Mouse (Mus musculus): ENCODE data around the gene Apol11a.
"Not testable (repeated sequence)": the region's sequence is repeated elsewhere in the genome, so short reads cannot be mapped to it uniquely, and the experiment has no call there.

Gene Apol11a

GRCm38 (mm10) chr15:77507966-77508365 lies at the start of gene Apol11a:
Gene Apol11a (plus strand): TSS chr15:77508271.
- not testable (repeated sequence) for DNase-seq

- not testable (repeated sequence) for DNase-seq
Measured at GRCm38 (mm10) chr15:77474699-77475390, 33.2 kb upstream of the Apol11a start.

DNA sequence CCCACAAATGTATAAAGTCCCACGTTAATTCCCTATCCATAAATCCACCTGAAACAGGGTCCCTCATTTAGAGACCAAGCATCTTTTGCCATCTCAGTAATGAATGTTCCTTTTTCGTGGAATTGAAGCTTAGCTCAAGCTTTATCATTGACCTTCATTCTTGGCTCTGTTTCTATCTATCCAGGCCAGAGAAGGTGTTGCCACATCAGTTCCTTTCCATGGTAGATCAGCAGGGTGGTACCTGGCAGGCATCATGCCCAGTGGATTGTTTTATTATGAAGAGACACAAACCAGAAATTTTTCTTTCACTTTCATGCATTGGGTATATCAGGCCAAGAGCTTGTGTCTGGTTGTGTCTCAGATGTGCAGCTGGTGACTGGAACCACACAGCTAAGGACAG lies 31.4 kb upstream of the Apol11a start, which contains the start of gene Apol10a:
TSS of gene Apol10a (plus strand) at position 355 of the 400 bp plus-strand sequence.
- not testable (repeated sequence) for DNase-seq

DNA sequence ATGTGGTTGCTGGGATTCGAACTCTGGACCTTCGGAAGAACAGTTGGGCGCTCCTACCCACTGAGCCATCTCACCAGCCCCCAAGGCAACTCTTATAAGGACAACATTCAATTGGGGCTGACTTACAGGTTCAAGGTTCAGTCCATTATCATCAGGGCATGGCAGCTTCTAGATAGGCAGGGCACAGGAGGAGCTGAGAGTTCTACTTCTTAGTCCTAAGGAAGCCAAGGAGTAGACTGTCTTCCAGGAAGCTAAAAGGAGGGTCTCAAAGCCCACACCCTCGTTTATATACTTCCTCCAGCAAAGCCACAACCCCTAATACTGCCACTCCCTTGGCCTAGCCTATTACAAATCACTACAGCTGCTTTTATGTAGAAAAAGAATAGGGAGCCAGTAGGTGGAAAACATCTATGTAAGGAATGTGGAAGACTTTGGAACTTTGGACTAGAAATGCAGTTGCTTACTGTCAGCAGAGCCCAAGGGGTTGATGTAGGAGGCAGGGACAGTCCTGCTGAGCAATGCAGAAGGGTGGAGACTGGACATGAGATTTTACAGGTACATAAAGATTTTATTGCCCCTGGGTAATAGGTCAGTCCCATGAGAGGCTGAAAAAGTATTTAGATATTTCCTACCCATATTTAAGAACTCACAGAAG lies 25.8 kb upstream of the Apol11a start:
- peak; percentile 15 for DNase-seq

DNA sequence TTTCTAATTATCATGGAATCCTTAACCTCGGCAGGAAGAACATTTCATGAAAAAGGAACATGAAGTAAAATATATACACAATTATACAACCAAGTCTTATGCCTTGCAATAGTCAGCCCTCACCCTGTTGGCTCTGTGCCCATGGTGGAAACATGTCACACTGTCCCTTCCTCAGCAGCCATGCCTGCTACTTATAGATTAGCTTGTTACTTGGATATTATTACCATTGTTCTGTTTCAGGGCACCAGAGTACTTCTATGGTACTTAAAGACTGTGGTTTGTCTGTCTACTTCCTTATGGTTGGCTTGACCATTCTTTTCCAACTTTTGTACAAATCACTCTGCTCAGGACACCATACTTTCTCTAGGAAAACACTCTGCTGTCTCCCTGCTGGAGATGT lies 14.9 kb upstream of the Apol11a start:
- DNase-seq, result not testable (repeated sequence)

- not testable (repeated sequence) for DNase-seq
Measured at GRCm38 (mm10) chr15:77494694-77495093, 13.4 kb upstream of the Apol11a start.

GRCm38 (mm10) chr15:77520596-77520995 lies 12.5 kb downstream of the Apol11a start:
- DNase-seq, result not testable (repeated sequence)

- peak; percentile 75 for DNase-seq
Measured at GRCm38 (mm10) chr15:77523186-77523843, 15.2 kb downstream of the Apol11a start.

DNA sequence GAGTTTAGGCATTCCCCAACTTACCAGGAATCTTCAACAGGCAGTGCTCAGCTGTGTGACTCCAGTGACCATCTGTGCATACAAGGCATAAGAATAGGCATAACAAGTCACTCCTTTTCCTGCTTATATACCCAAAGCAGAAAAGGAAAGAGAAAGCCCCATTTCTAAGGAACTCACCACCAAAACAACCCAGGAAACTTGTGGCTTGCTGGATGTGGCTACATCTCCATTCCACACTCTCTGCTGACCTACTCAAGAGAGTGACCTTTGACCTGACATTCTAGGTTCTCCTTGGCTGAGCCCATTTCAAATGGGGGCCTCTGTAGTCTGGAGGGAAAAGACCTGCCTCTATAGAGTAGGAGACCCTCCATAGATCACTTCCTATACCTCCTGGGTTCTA lies 25.1 kb downstream of the Apol11a start, which contains the start of gene Apol7c:
TSS of gene Apol7c (minus strand) at position 101 of the 400 bp plus-strand sequence.
- no peak for DNase-seq

DNA sequence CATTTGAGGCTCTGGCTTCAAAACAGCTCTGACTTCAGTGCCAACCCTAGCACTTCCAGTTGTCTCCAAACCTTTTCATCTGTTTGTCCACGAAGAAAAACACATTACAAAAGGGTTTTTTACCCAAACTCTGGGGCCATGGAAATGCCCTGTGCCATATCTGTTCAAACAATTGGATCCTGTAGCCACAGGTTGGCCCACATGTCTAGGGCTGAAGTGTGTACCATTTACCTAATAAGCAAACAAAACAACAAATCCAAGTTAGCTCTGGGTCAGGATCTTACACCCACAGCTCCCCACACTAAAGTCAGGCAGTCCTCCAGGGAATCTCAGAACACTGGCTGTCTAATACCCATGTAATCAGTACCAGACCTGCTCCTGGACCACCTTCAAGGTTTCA lies 31.1 kb downstream of the Apol11a start:
- not testable (repeated sequence) for DNase-seq

DNA sequence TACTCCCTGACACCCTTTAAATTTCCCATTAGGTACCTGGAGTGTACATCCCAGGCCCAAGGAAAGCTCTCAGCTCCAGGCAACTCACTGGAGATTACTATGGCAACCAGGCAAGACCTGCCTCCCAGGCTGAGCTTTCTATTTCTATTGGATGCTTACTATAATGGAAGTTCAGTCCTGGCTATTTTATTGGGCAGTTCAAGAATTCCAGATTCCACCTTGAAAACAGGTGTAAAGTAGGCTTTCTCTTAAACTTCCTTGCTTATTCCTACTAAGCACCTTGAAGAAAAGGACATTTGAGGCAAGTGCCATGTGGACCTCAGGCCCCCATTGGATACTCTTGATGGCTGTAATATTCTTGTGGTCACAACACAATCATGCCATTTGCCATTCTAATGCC lies 53.7 kb downstream of the Apol11a start, which contains the start of gene 1700025B11Rik:
TSS of gene 1700025B11Rik (minus strand) at position 101 of the 400 bp plus-strand sequence.
- no peak for DNase-seq

DNA sequence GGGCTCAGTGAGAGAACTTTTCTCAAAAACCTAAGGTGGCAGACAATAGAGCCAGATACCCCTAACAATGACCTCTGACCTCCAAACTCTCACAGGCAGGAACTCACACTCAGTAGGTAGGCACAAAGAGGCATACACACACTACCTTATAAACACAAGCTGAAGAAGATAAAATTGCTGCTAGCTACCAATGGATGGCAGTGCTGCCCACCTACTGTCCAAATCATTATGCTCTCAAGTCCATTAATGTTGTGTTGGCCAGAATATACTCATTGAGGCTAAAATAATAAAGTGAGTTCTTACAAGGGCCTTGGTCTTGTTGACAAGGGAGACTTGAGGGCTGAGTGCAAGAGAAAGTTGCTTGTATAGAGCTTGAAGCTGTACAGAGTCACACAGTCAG lies 55.1 kb downstream of the Apol11a start:
- no peak for DNase-seq
